ENCODE assay signal across 17 mouse cellular contexts in genomic region chr1:36902533-36903315, GRCm38 (mm10). TPM values are rescaled to one million over a fixed set of nuclear protein-coding genes. Genes with fewer than 3 reads are reported as not detected.
DNase-seq lines count a peak whose midpoint lies in the region; ATAC-seq and TF ChIP-seq lines count a peak whose summit lies in the region.
"Had no signal": no experiment of that assay in that cellular context is flagged by ENCODE, and none has a peak within 500 bp of the region (broad histone marks: within the 10 kb centered on the region; RNA-seq: fewer than 3 reads in every experiment).

No protein-coding gene starts in this region.

- no peaks in the 10 kb centered on the region for H3K27me3 ChIP-seq in embryonic facial prominence, embryonic 14.5 days (replicated peaks; ENCODE audit: control insufficient read depth, insufficient read depth, low read length)
- H3K27me3 ChIP-seq in embryonic facial prominence, embryonic 10.5 days (replicated peaks; ENCODE audit: low read depth, poor library complexity, severe bottlenecking) = no peaks in the 10 kb centered on the region
- H3K27me3 ChIP-seq in heart, postnatal 0 days (ENCODE audit: control insufficient read depth, insufficient read depth, low read length) = no peaks in the 10 kb centered on the region
- H3K27me3 ChIP-seq in ES-Bruce4 (ENCODE audit: control insufficient read depth, insufficient read depth, low read length, poor library complexity, severe bottlenecking) = no peaks in the 10 kb centered on the region
- no peaks in the 10 kb centered on the region for H3K27me3 ChIP-seq in intestine, embryonic 15.5 days (replicated peaks)
- H3K27me3 ChIP-seq: forebrain, embryonic 12.5 days; heart, embryonic 13.5 days; midbrain, embryonic 12.5 days had no signal

- no peak for TF ChIP-seq POLR2A in ES-Bruce4 (IDR thresholded peaks at IDR 0.05; ENCODE audit: insufficient read depth, low read length)

- H3K4me2 ChIP-seq in embryonic facial prominence, embryonic 14.5 days (ENCODE audit: low read depth, low read length) = no peak overlapping the region
- H3K4me2 ChIP-seq in heart, postnatal 0 days (ENCODE audit: low read depth, low read length) = no peak overlapping the region
- no peak overlapping the region for H3K4me2 ChIP-seq in intestine, embryonic 15.5 days (replicated peaks)
- H3K4me2 ChIP-seq: forebrain, embryonic 12.5 days; heart, embryonic 13.5 days; hindbrain, embryonic 14.5 days; lung, embryonic 14.5 days; midbrain, embryonic 12.5 days had no signal

- H3K9ac ChIP-seq in embryonic facial prominence, embryonic 14.5 days (ENCODE audit: low read depth, low read length) = peak overlapping the region; percentile 14; the same call in 1 of the 2 replicates
- H3K9ac ChIP-seq in heart, postnatal 0 days (replicated peaks; ENCODE audit: low read depth, low read length) = no peak overlapping the region
- no peak overlapping the region for H3K9ac ChIP-seq in ES-Bruce4 (ENCODE audit: low read depth, poor library complexity, severe bottlenecking)
- no peak overlapping the region for H3K9ac ChIP-seq in intestine, embryonic 15.5 days
- H3K9ac ChIP-seq: forebrain, embryonic 12.5 days; heart, embryonic 13.5 days; hindbrain, embryonic 14.5 days; lung, embryonic 14.5 days; midbrain, embryonic 12.5 days had no signal

- H3K4me3 ChIP-seq in embryonic facial prominence, embryonic 14.5 days (ENCODE audit: low read depth, low read length) = no peak overlapping the region
- no peak overlapping the region for H3K4me3 ChIP-seq in embryonic facial prominence, embryonic 10.5 days
- no peak overlapping the region for H3K4me3 ChIP-seq in heart, postnatal 0 days (ENCODE audit: low read depth, low read length)
- H3K4me3 ChIP-seq in ES-Bruce4 (ENCODE audit: low read depth, low read length) = no peak overlapping the region
- no peak overlapping the region for H3K4me3 ChIP-seq in intestine, embryonic 15.5 days (replicated peaks)
- H3K4me3 ChIP-seq: forebrain, embryonic 12.5 days; heart, embryonic 13.5 days; midbrain, embryonic 12.5 days had no signal

- no peak for TF ChIP-seq CTCF in heart, postnatal 0 days (IDR thresholded peaks at IDR 0.05; ENCODE audit: low read depth)
- no peak for TF ChIP-seq CTCF in ES-Bruce4 (IDR thresholded peaks at IDR 0.05; ENCODE audit: low read depth, low read length)

- no peak overlapping the region for H3K27ac ChIP-seq in embryonic facial prominence, embryonic 14.5 days (replicated peaks; ENCODE audit: low read depth, low read length)
- H3K27ac ChIP-seq in embryonic facial prominence, embryonic 10.5 days (replicated peaks) = no peak overlapping the region
- 0 out of 2 replicates have a peak overlapping the region, but pooled peaks have one; percentile 3 for H3K27ac ChIP-seq in heart, postnatal 0 days (ENCODE audit: low read depth)
- H3K27ac ChIP-seq in ES-Bruce4 (ENCODE audit: insufficient read depth, low read length) = peak overlapping the region; percentile 49
- no peak overlapping the region for H3K27ac ChIP-seq in intestine, embryonic 15.5 days
- H3K27ac ChIP-seq: forebrain, embryonic 12.5 days; heart, embryonic 13.5 days; hindbrain, embryonic 14.5 days; macrophage; midbrain, embryonic 12.5 days; stomach, postnatal 0 days had no signal

- intact Hi-C loops in heart, postnatal 25 days (cut with DNase I) = no loop called here

- H3K9me3 ChIP-seq in embryonic facial prominence, embryonic 14.5 days (ENCODE audit: control insufficient read depth, low read length) = no peaks in the 10 kb centered on the region; the same call in 1 of the 2 replicates
- H3K9me3 ChIP-seq in embryonic facial prominence, embryonic 10.5 days = no peaks in the 10 kb centered on the region
- H3K9me3 ChIP-seq in heart, postnatal 0 days (replicated peaks; ENCODE audit: control insufficient read depth, low read length) = no peaks in the 10 kb centered on the region
- no peaks in the 10 kb centered on the region for H3K9me3 ChIP-seq in ES-Bruce4 (replicated peaks; ENCODE audit: control insufficient read depth, insufficient read depth, low read length, poor library complexity, severe bottlenecking)
- H3K9me3 ChIP-seq in intestine, embryonic 15.5 days = no peaks in the 10 kb centered on the region
- H3K9me3 ChIP-seq: forebrain, embryonic 12.5 days; heart, embryonic 13.5 days; midbrain, embryonic 12.5 days had no signal

- DNase-seq in embryonic facial prominence, embryonic 14.5 days (ENCODE audit: low spot score) = no peak
- no peak for DNase-seq in embryonic facial prominence, embryonic 10.5 days (ENCODE audit: low spot score)
- DNase-seq in heart, postnatal 0 days (ENCODE audit: low spot score) = no peak
- DNase-seq in heart, postnatal 25 days (ENCODE audit: low spot score) = no peak
- peak; percentile 96 for DNase-seq in cerebellum, adult 9-10 months
- DNase-seq in layer of hippocampus, postnatal 25 days (ENCODE audit: extremely low spot score in 1 of 2, low spot score in 1 of 2) = no peak
- DNase-seq: kidney, postnatal 25 days; lung, embryonic 14.5 days had no signal

- ATAC-seq in embryonic facial prominence, embryonic 14.5 days (ENCODE audit: low read depth) = no peak
- ATAC-seq in heart, postnatal 0 days (ENCODE audit: insufficient read depth, low read depth) = no peak
- ATAC-seq in intestine, embryonic 15.5 days = no peak
- ATAC-seq: intestine, postnatal 0 days had no signal

- TF ChIP-seq EP300 in heart, postnatal 0 days (IDR thresholded peaks at IDR 0.05; ENCODE audit: low read depth) = no peak
- TF ChIP-seq EP300 in ES-Bruce4 (IDR thresholded peaks at IDR 0.05; ENCODE audit: insufficient read depth, low read depth, low read length) = no peak

- peaks cover 4% of the 10 kb centered on the region; the same call in 1 of the 2 replicates for H3K4me1 ChIP-seq in embryonic facial prominence, embryonic 14.5 days (ENCODE audit: control insufficient read depth, insufficient read depth, low read length)
- H3K4me1 ChIP-seq in embryonic facial prominence, embryonic 10.5 days = peaks cover 7% of the 10 kb centered on the region
- H3K4me1 ChIP-seq in heart, postnatal 0 days (ENCODE audit: control insufficient read depth, insufficient read depth) = 0 out of 2 replicates have a peak, but pooled peaks cover 2% of the 10 kb centered on the region
- peaks cover 10% of the 10 kb centered on the region for H3K4me1 ChIP-seq in ES-Bruce4 (ENCODE audit: control insufficient read depth, insufficient read depth, low read length)
- peaks cover 5% of the 10 kb centered on the region for H3K4me1 ChIP-seq in intestine, embryonic 15.5 days (replicated peaks)
- H3K4me1 ChIP-seq: forebrain, embryonic 12.5 days had no signal

- no peaks in the 10 kb centered on the region for H3K36me3 ChIP-seq in embryonic facial prominence, embryonic 14.5 days (ENCODE audit: control insufficient read depth, insufficient read depth, low read length)
- H3K36me3 ChIP-seq in embryonic facial prominence, embryonic 10.5 days (replicated peaks) = peaks cover 5% of the 10 kb centered on the region
- H3K36me3 ChIP-seq in heart, postnatal 0 days (replicated peaks; ENCODE audit: control insufficient read depth, insufficient read depth, low read length) = no peaks in the 10 kb centered on the region
- 0 out of 2 replicates have a peak, but pooled peaks cover 2% of the 10 kb centered on the region for H3K36me3 ChIP-seq in ES-Bruce4 (ENCODE audit: control insufficient read depth, insufficient read depth, low read length, poor library complexity, severe bottlenecking)
- H3K36me3 ChIP-seq in intestine, embryonic 15.5 days = no peaks in the 10 kb centered on the region
- H3K36me3 ChIP-seq: forebrain, embryonic 12.5 days; heart, embryonic 13.5 days had no signal

- 83% methylated on average over 11 of the region's 11 CpGs for WGBS in embryonic facial prominence, embryonic 14.5 days
- 92% methylated on average over 11 of the region's 11 CpGs for WGBS in embryonic facial prominence, embryonic 10.5 days
- 72% methylated on average over 11 of the region's 11 CpGs for WGBS in heart, postnatal 0 days
- 87% methylated on average over 11 of the region's 11 CpGs for WGBS in intestine, embryonic 15.5 days

RNA-seq across cellular contexts. Expression of gene Tmem131, which starts 40.7 kb away (rescaled TPM):
- 21.3 and 22.4 TPM in 2 replicates for polyA plus RNA-seq in embryonic facial prominence, embryonic 14.5 days (2014; fragmentation: Nextera tagmentation; extraction: Ambion mirVana)
- polyA plus RNA-seq in embryonic facial prominence, embryonic 10.5 days (2016; fragmentation: Nextera tagmentation; extraction: Ambion mirVana) = 14.0 and 14.4 TPM in 2 replicates
- 10.1 and 11.3 TPM in 2 replicates for total RNA-seq in heart, postnatal 0 days (2014; rRNA removed; ENCODE audit: low replicate concordance)
- polyA plus RNA-seq in heart, postnatal 0 days (2015; fragmentation: Nextera tagmentation; extraction: Ambion mirVana) = 3.9 TPM in 2 replicates
- total RNA-seq in heart, postnatal 25 days (2021) = 10 to 100 TPM; 30.7 to 33.5 TPM
- polyA plus RNA-seq in ES-Bruce4 (2011; ENCODE audit: insufficient read depth, insufficient read length, low read depth, missing spikeins) = 77.1 and 77.7 TPM in 2 replicates
- polyA plus RNA-seq in intestine, embryonic 15.5 days (2015; fragmentation: Nextera tagmentation; extraction: Ambion mirVana) = 13.3 and 13.7 TPM in 2 replicates
- total RNA-seq in layer of hippocampus, postnatal 25 days (2021) = 10 to 100 TPM; 48.4 to 61.9 TPM

Comparison
In these comparisons a context has a peak if more than half of its experiments do, and no peak if none do; other contexts are left out.
1. H3K27ac ChIP-seq: peak in heart, postnatal 0 days (single experiment) and ES-Bruce4 (single experiment); none in embryonic facial prominence, embryonic 14.5 days (single experiment), embryonic facial prominence, embryonic 10.5 days (single experiment) and intestine, embryonic 15.5 days (single experiment).